Mouse (Mus musculus) testis, adult 2 months (tissue): ENCODE measurements at regions not wholly inside any gene's neighbourhood (a gene's known extent, or its start where the extent isn't known, plus 50 kb on each side); places are given as distances from the start of the nearest gene placed in this dataset.

Experiments used
- CTCF ChIP-seq: fragments of 200-500 bp; IDR thresholded peaks from 2 replicates; pipeline ENCODE4 v1.5.1; 2012; ENCODE audit warnings: low read depth, mild to moderate bottlenecking, inconsistent platforms, low read length, moderate library complexity; ENCODE audit not compliant: control insufficient read depth, insufficient read depth, insufficient replicate concordance
- POLR2A ChIP-seq: fragments of 200-500 bp; IDR thresholded peaks from 2 replicates; pipeline ENCODE4 v1.6.1; 2012; ENCODE audit warnings: low read depth, mild to moderate bottlenecking, inconsistent platforms, low read length, moderate library complexity; ENCODE audit not compliant: control insufficient read depth

- TF ChIP-seq POLR2A: no peak
- TF ChIP-seq CTCF: peak; percentile 35; the same call in 1 of the 2 replicates
Observed at GRCm38 (mm10) chr4:106228534-106228933, 87.5 kb upstream of the Usp24 start.
